Mouse (Mus musculus) left cerebral cortex, adult 6 months (tissue): Measurements from ENCODE around the gene Gal. TPM values are rescaled to one million over a fixed set of nuclear protein-coding genes. Genes with fewer than 3 reads are reported as not detected.

Experiments
- long read RNA-seq, 2 experiments: library from polyadenylated mRNA; unstranded; transcript quantifications; one replicate each; pipeline ENCODE4 v2.0.0; 2019 to 2020
- polyA plus RNA-seq: library from polyadenylated mRNA; unstranded; fragments of <200 nt; fragmentation: Nextera tagmentation; gene quantifications from 2 replicates; pipeline ENCODE4 v1.2.3, GENCODE M21; 2021

Gene Gal
- polyA plus RNA-seq: 0.99 TPM in 1 of 2 replicates, not detected in the other
- long read RNA-seq, experiment 1, partial matches to known transcripts: 0 of 1 reads
- long read RNA-seq, experiment 1, other reads (novel, unspliced or antisense): 0 of 1 reads
- long read RNA-seq, experiment 2: 0 reads

DNA sequence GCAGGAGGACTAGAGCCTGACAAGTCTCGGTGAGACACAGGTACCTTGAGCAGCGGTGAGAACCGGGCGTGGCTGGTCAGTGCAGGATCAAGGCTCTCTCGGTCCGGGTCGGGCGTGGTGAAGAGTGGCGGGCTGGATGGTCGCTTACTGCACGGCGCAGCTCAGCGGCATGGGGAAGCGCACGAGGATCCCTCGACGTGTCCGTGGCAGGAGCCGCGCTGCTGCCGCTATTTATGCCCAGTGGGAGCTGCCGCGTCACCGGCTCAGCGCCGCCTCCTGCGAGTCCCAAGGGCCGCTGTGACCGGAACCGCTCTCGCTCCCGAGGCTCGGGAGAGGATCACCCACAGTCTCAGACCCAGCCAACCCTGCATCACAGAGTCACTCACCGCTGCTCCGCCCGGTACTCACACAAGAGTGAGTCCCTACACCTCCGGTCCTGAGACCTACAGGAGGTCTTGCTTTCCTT lies at the start of gene Gal:
Gal (minus strand) TSS at position 277 of the 466 bp plus-strand sequence.

DNA sequence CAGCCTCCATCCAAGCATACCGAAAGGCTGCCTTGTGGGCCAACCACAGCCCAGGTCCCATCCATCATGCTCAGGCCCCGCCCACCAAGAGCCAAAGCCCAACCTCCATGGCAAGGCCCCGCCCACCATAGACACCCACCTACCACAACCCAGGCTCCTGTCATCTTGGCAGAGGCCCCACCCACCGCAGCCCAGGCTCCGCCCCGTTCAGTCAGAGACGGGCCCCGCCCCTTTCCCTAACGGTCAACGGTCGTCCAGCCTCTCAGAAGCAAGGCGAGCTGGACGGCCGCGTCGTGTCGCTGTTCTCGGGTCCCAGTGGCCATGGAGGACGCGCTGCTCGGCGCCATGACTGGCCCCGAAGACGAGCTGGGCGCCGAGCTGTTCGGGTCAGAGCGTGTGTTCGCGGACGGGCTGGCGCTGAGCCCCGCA lies 25.7 kb downstream of the Gal start, which contains the start of gene Tesmin:
Tesmin (plus strand) TSS at position 229 of the 429 bp plus-strand sequence.

Other genes starting within 250 kb of the Gal start
- gene Mrpl21, start 131.6 kb downstream of the Gal start, polyA plus RNA-seq: 126 and 144 TPM in 2 replicates
- gene Ighmbp2, start 131.5 kb downstream of the Gal start, polyA plus RNA-seq: 3.6 and 4.0 TPM in 2 replicates
- gene Cpt1a, start 92.2 kb downstream of the Gal start, polyA plus RNA-seq: 6.1 and 7.1 TPM in 2 replicates
- 0.09 TPM in 1 of 2 replicates, not detected in the other for gene Tesmin, start 25.7 kb downstream of the Gal start, polyA plus RNA-seq
- 14.3 and 16.7 TPM in 2 replicates for gene Ppp6r3, start 161.2 kb upstream of the Gal start, polyA plus RNA-seq